8 mouse cellular contexts compared by ENCODE assay signal in the genomic region with DNA sequence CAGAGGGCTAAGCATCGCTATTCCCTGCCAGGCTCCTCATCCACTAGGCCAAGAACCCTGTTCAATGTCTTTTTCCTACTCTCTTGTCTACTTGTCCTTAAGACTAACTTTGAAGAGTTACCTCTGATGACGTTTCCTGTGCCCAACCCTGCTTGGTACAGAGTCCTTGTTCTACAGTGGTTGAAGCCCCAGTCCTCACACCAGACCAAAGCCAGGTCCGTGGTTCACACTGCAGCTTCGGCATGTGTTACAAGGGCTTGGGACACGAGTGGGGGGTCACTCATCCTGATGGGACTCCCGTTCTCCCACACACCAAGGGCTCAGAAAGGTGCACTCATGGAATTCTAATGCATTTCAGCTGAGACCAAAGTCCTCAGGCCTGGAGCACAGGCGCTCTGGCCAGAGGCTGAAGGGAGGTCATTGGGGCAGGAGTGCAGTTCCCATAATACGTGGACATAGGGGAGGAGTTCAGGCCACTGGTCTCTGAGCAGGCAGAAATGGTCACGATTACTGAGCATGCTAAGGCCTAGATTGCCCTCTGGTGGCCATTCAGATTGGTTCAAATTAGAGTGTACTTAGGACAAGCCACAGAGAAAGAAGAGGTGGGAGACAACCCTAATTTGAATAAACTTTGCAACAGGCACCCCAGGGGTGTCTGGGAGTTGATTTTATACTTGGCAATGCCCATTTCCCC.
A peak's percentile ranks its signal among the peaks of the same experiment; 100 is the strongest.
DNase-seq lines count a peak whose midpoint lies in the region; ATAC-seq lines count a peak whose summit lies in the region.

No protein-coding gene starts in this region.

- no peak overlapping the region; the same call in 1 of the 2 replicates for H3K27ac ChIP-seq in heart, embryonic 10.5 days
- no peak overlapping the region for H3K27ac ChIP-seq in forebrain, embryonic 16.5 days (ENCODE audit: low read length)

- 0 out of 2 replicates have a peak, but pooled peaks cover 2% of the 10 kb centered on the region for H3K36me3 ChIP-seq in heart, embryonic 10.5 days
- no peaks in the 10 kb centered on the region for H3K36me3 ChIP-seq in forebrain, embryonic 16.5 days (ENCODE audit: control insufficient read depth, insufficient read depth)

- no peak overlapping the region for H3K4me2 ChIP-seq in forebrain, embryonic 16.5 days (ENCODE audit: low read length)

- peaks cover 14% of the 10 kb centered on the region for H3K4me1 ChIP-seq in heart, embryonic 10.5 days
- no peaks in the 10 kb centered on the region for H3K4me1 ChIP-seq in forebrain, embryonic 16.5 days (replicated peaks; ENCODE audit: control insufficient read depth, insufficient read depth, low read length)

- H3K4me3 ChIP-seq in heart, embryonic 10.5 days = no peak overlapping the region
- H3K4me3 ChIP-seq in forebrain, embryonic 16.5 days (replicated peaks; ENCODE audit: low read length) = no peak overlapping the region

- ATAC-seq in megakaryocyte progenitor cell, adult 5-6 weeks (replicated peaks; ENCODE audit: poor library complexity) = peak; percentile 87
- no peak; the same call in 1 of the 2 replicates for ATAC-seq in forebrain, embryonic 16.5 days

- H3K9ac ChIP-seq in forebrain, embryonic 16.5 days (replicated peaks; ENCODE audit: low read depth, low read length) = no peak overlapping the region

- 81% methylated on average over 9 of the region's 9 CpGs for WGBS in heart, embryonic 10.5 days
- 84% methylated on average over 9 of the region's 9 CpGs for WGBS in forebrain, embryonic 16.5 days

- intact Hi-C loops in heart, postnatal 14 days (cut with DNase I) = no loop called here

- H3K27me3 ChIP-seq in heart, embryonic 10.5 days (ENCODE audit: insufficient read depth, poor library complexity, severe bottlenecking) = no peaks in the 10 kb centered on the region
- no peaks in the 10 kb centered on the region for H3K27me3 ChIP-seq in forebrain, embryonic 16.5 days (replicated peaks; ENCODE audit: control insufficient read depth, insufficient read depth, low read length)

- no peaks in the 10 kb centered on the region for H3K9me3 ChIP-seq in heart, embryonic 10.5 days
- no peaks in the 10 kb centered on the region for H3K9me3 ChIP-seq in forebrain, embryonic 16.5 days (ENCODE audit: control insufficient read depth, low read length)

- peak; percentile 4 to 36 for DNase-seq in heart, postnatal 14 days
- no peak for DNase-seq in heart, embryonic 10.5 days (ENCODE audit: low spot score)
- peak; percentile 32 for DNase-seq in CD4-positive helper T cell, adult 2 months (ENCODE audit: low read depth, low spot score)
- peak; percentile 8 to 54 for DNase-seq in adrenal gland, postnatal 36 days
- peak; percentile 77 to 78 for DNase-seq in kidney, adult 8-10 months
- no peak for DNase-seq in right cerebral cortex, postnatal 10 days (ENCODE audit: low spot score in 2 of 2)

Comparison
In these comparisons a context has a peak if more than half of its experiments do, and no peak if none do; other contexts are left out.
1. DNase-seq: peak in heart, postnatal 14 days (2 of 2), CD4-positive helper T cell, adult 2 months (single experiment), adrenal gland, postnatal 36 days (2 of 2) and kidney, adult 8-10 months (2 of 2); none in heart, embryonic 10.5 days (single experiment) and right cerebral cortex, postnatal 10 days (0 of 2).